Mouse (Mus musculus) liver, embryonic 14.5 days (tissue): ENCODE results near the gene Hivep2.

Source experiments
- CTCF ChIP-seq: IDR thresholded peaks from 2 replicates; pipeline ENCODE4 v1.5.1; 2016; ENCODE audit warnings: antibody characterized with exemption, low read depth, control low read depth
- EP300 ChIP-seq: IDR thresholded peaks from 2 replicates; pipeline ENCODE4 v1.6.1; 2016; ENCODE audit warnings: antibody characterized with exemption, low read depth

- TF ChIP-seq EP300 (no peak), CTCF (no peak)
These were observed 90.2 kb downstream of the Hivep2 start for GRCm38 (mm10) chr10:14056057-14056456.
